Mouse (Mus musculus): ENCODE results near the gene Glrp1.
A peak's percentile ranks its signal among the peaks of the same experiment; 100 is the strongest.

Glrp1 gene

DNA sequence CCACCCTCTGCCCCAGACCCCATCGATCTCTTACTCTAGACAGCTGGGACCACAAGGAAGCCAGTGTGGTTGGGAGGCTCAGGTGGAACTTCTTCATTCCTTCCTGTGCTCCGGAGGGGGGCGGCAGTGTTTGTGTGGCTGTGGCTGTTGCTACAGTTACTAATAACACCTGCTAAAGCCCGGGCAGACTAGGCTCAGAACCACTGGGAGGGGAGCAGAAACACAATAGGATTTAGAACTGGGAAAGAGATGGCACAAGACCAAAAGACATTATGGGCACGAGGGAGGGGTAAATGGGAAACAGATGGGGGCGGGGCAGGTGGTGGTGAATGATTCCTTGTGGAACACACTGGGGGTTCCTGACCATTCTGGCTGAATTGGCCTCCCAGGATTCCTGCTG lies 47.4 kb downstream of the Glrp1 start:
- DNase-seq (ENCODE audit: low spot score in 2 of 2): no peak

DNA sequence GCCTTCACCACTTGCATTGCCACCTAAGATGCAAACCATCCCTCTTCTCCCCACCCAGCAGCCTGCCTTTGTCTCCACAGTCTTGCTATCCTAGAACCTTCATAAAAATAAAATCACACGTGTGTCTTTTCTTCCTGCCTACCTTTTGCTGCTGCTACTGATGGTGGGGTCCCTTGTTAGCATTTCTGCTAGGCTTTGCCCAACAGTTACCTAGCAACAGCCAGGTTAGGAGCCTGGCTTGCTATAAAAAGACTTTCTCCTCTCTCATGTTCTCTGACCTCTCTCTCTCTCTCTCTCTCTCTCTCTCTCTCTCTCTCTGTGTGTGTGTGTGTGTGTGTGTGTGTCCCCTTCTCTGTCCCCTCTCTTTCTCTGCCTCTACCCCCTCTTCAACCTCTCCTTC lies 48.8 kb downstream of the Glrp1 start:
- no peak for DNase-seq (ENCODE audit: low spot score in 2 of 2)

DNA sequence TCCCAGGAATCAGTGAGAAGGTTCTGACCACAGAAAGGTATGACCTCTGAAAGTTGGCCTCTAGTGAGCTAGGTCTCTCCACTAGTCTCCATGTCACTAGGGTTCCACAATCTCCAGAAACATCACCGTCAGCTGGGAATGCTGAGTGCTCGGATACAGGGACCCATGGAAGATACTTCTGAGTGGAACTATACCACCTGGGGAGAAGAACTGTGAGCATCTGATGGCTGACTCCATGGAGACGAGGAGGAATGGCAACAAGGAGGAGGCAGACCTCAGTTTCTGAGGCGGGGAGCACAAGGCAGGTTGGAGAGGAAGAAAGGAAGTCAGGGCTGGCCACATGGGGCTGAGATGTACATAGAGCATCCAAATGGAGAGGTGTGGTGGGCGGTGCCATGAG lies 50.2 kb downstream of the Glrp1 start:
- DNase-seq (ENCODE audit: low spot score in 2 of 2): no peak

DNA sequence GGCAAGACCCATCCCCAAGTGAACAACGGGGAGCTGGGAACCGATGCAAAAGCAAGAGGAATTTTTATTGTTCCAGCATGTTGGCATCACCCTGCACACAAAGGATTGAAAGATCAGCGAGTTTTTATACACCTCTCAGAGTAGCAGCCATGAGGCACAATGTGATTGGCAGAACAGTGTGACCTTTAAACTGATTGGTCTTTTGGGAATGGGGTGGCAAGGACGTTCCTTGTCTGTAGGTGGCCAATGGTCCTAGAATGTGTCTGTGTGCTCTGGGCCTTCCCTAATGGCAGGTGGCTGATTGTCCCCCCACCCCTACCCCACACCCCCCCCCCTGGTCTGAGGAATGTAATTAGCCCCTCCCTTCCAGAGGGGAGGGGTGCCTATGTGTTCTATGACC lies 50.7 kb downstream of the Glrp1 start:
- no peak for DNase-seq (ENCODE audit: low spot score in 2 of 2)

DNA sequence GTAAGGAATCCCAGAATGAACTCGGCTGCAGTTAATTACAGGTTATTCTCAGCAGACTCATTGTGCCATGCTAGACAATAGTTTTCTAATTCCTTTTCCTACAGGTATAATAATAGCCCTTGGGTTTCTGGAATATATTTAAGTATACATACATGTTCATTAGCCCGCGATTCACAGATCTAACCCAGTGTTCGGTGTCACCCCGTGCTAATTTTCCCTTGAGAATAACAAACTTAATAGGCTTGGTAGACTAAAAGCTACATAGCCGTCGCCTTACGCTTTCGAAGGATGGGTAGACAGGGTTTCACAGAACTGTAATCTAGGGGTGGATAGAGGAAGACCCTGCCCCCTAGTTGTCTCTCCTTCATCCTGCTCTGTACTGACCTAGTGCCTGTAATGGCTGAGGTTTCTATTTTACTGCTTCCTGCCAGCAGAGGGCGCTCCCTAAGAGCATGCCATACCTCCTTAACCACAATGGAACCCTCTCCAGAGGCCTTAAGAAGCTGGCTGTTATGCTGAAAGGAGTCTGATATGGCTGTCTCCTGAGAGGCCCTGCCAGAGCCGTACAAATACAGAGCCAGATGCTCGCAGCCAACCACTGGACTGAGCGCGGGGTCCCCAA lies 53.3 kb downstream of the Glrp1 start:
- DNase-seq (ENCODE audit: low spot score in 2 of 2): peak; percentile 56 to 81

DNA sequence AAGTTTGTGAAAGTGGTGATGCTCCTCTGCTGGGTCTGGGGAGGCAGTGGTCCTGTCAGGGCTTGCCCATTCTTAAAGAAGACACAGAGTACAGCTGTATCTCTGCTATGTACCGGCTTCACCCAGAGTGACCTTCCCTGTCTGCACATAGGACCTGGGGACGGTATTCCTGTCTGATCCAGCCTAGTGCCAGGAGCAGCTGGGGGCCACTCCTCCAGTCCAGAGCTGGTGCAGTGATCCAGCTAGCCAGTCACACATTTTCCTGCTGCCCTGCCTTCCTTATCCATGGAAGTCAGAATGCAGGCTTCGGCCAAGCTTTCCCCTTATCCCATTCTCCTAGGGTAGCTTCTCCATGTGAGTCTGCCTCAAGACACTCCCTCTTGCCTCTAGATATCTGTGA lies 54.1 kb downstream of the Glrp1 start:
- DNase-seq (ENCODE audit: low spot score in 2 of 2): no peak

DNA sequence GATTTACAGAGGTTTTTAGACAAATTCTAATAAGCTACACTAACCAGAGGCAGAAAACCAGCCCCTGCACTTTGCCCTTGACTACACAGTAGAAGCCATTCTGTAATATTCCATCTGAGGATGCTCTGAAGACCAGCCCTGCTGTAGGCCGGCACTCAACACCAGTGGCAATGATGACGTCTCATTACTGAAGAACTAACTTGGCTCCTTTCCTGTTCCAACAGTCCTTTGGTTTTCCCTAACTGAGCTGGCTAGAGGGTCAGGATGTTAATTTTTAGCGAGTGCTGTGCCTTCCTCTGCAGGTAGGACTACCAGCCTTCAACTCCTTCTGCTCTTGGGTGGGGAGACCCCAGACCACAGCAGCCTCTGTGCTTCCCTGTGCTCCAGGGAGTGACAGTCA lies 55.2 kb downstream of the Glrp1 start:
- no peak for DNase-seq (ENCODE audit: low spot score in 2 of 2)

DNA sequence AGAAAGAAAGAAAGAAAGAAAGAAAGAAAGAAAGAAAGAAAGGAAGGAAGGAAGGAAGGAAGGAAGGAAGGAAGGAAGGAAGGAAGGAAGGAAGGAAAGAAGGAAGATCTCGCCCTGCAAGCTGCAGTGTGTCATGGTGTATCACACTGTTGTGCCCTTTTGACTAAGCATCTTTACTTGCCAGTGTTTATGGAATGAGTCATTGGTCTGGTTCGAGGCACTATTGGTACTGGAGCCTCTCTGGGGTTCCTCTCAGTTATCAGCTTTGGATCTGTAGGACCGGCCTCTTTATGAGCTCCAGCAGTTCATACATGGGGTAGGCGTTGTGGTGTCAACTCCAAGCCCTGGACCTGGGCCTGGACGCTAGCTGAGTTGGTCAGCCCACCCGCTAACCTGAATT lies 57.7 kb downstream of the Glrp1 start:
- DNase-seq (ENCODE audit: low spot score in 2 of 2): no peak

DNA sequence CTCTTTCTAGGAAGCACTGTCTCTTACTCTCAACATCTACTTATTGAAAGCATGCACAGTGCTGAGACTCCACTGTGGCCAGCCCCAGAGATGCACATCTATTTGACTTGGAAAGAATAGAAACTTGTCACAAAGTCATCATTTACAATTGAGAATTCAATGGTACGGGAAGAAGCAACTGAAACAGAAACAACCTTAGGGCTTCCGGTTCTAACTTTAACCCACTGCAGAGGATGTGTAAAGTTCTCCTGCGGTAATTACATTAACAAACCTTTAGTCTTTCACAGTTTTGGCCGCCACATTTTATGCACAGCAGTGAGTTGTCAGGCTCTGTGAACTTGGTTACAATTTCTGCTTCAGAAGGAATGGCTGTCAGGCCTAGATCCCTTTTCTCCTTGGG lies 59.2 kb downstream of the Glrp1 start:
- DNase-seq (ENCODE audit: low spot score in 2 of 2): no peak
